Mouse (Mus musculus) lung, postnatal 36 days (tissue): ENCODE measurements around the gene Apip.

Source experiments
- DNase-seq: peaks from one replicate; pipeline ENCODE4 v3.0.0; 2022; ENCODE audit warnings: mixed read lengths

Apip gene

DNA sequence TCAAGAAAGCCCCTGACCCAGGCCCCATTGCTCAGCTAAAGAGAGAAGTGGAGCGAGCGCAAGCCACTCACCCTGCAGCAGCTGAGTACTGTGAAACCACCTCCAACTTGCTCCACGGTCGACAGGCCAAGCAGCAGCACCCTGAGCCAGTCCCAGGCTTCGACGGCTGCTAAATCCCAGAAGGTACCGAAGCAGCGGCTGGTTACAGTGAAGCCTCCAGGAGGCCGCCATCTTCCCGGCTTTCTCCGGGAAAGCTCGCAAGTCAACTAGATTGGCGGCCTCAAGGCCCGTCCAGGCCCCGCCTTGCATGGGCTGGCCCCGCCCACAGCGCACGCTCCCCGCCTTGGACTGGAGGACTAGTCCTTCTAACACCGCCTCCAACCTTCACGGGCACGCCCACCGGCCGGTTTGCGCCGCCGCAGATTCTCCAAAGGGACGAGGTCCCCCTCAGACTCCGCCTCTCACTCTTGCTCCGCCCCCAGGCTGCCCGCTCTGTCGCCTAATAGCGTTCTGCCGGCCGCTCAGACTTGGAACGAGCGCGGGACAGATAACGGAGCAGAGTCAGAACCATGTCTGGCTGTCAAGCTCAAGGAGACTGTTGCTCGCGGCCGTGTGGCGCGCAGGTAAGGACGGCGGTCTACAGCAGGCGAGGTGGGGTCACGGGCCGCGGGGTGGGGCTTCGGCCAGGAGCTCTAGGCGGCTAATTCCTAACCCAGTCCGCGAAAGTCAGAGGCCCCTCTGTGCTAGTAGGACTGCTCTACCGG, at the start of gene Apip, which contains the start of gene Pdhx:
TSS of gene Apip (plus strand) at position 457 of the 764 bp plus-strand sequence.
TSS of gene Pdhx (minus strand) at position 295 of the 764 bp plus-strand sequence.
- peak; percentile 100 for DNase-seq

- DNase-seq = peak; percentile 52
Measured at GRCm38 (mm10) chr2:103037831-103038230, 35.6 kb upstream of the Apip start.

DNA sequence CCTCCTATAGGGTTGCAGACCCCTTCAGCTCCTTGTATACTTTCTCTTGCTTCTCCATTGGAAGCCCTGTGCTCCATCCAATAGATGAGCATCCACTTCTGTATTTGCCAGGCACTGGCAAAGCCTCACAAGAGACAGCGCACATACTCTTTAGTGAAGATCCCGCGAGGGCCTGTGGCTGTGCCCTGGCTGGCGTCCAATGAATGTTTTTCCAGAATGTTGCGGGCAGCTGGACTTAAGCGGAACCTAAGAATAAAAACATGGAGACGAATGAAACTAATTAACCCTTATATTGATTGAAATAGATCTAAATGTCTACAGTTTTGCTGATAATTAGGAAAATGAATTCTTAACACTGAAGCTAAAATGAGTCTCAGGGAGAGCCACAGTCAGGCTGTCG, 32.6 kb upstream of the Apip start:
- DNase-seq = no peak

DNA sequence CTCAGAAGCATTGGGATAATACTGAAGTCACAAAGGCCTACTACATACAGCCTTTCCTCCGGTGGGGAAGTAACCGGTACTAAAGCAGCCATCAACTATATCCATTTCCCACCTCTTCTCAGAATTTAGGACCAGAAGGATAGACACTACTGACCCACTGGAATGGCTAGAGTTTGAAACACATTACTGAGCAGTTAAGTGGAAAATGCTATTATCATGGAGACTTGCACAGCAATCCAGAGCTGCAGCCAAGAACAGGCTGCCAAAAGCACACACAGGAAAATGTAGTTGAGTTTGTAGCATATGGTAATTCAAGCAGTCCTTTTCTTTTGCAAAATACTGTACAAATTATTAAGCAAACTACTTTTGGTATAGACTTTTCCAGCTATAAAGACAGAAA, 28.2 kb upstream of the Apip start:
- no peak for DNase-seq

DNA sequence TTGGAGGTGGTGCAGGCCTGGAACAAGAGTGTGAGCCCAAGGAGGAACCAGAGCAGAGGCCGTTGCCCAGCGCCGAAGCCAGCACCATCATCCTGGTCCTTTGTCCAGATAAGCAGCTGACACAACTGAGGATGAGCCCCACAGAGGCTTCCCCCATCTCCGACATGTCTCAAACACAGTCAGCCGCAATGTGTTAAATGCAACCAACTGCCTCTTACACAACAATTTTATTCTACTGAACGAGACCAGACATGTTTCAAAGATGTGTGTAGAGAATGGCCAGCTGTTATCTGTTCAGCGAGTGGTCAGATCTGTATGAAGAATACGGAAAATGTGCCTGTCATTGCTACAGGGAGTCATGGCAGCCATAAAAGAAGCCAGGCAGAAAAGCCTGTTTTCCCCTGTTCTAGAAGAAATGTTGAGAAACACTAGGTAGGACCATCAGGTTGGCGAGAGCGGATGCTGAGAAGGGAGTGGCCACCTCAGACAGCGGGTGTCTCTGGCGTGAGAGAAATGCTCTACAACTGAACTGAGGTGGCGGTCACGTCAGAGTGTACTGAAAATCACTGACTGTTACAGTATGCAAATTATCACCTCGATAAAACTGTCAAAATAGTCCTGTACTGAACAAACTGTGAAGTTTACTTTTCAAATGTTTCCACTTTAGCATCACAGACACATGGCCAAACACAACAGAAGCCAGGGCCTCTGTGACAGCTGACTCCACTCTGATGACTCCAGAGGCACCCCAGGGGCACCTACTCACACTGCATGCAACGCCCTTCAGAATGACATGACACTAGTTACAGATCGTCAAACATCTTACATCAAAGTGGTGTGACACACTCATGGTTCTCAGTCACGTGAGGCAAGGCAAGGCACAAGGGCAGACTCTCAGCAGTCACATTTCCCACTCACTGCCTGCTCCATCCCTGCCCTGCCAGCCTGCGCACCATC, 21.3 kb upstream of the Apip start:
- no peak for DNase-seq

GRCm38 (mm10) chr2:103055820-103056219, 17.7 kb upstream of the Apip start:
- DNase-seq = no peak

DNA sequence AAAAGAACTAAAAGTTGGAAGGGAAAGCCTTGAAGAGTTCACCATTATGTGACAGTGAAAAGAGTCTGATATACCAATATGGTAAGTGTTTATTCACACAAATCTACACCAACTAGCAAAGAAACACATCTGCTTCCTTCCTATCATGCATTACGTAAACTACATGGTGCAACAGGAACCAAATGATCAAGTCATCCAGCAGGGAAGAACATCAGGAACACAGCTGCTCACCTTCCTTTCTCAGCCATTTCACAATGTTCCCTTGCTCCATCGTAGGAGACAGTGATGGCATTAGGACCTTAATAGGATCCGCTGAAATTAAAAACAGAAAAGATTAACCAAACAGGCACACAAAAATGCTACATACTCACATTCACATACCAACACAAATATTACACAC, 15.2 kb upstream of the Apip start:
- peak; percentile 50 for DNase-seq

DNA sequence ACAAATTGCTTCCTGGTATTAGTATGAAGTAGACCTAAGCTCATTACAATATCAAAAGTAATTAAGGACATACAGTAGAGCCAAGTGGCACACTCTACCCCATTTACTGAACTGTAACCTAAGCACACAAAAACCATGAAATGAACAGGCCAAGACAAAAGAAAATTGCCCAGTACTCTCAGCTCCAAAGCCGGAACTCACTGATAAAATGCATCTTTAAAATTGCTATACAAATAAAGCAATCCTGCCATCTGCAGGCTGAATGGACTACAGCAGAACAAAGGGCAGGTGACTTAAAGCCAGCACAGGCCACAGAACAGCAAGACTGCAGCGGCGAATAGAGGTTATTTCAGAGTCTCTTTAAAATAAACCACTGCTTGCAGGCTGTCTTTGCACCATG, 10.6 kb upstream of the Apip start:
- DNase-seq = peak; percentile 81

- no peak for DNase-seq
Measured at GRCm38 (mm10) chr2:103066683-103067551, 6.6 kb upstream of the Apip start.

DNA sequence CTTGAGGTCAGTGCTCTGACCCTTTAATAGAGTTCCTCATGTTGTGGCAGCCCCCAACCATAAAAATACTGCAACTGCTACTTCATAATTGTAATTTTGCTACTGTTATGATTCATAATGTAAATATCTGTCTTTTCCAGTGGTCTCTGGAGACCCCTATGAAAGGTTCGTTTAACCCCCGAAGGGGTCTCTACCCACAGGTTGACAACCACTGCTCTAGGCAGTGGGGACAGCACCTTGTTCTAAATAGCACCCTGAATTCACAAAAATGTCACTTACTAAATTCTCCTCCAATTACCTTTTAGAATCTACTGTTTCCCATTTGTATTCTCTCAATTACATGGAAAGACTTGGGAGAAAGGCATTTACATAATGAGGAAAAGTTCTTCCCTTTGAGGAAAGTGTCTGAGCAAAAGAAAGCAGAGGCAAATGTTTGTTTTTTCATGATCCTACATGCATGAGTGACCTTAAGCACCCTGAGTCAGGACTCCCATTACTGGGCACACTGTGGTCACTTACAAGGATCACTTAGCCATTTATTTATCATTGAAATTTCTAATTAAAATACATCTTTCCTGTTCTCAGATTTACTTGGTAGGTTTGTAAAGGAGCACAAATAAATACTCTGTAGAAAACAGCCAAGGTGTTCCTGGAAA, 5.8 kb upstream of the Apip start:
- no peak for DNase-seq

GRCm38 (mm10) chr2:103068602-103069001, 4.9 kb upstream of the Apip start:
- DNase-seq = no peak

DNA sequence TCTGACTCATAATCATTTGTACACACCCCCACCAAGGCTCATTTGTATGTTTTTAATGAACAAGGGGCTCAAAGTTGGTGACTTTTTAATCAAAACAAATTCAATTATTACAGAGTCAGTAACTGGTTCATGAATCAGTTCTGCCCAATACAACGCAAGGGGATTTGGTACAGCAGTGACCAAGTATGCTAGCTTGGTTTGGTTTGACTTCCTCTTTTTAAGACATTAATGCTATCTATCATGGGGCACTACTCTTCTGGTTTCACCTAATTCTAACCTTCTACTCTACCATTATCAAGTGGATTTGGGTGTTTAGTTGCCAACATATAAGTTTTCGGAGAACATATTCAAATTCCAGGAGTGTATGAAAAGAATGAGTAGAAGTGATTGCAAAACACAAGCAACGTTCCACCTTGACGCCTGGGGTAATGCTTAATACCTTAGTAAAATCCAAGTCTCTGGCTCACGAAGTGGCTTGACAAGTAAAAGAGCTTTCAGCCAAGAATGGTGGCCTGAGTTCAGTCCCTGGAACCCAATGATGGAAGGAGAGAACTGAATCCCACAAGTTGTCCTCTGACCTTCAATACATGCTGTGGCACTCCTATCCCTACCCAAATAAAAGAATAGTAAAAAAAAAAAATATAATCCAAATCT, 3.6 kb upstream of the Apip start:
- DNase-seq = no peak

GRCm38 (mm10) chr2:103070586-103070985, 2.9 kb upstream of the Apip start:
- no peak for DNase-seq

DNA sequence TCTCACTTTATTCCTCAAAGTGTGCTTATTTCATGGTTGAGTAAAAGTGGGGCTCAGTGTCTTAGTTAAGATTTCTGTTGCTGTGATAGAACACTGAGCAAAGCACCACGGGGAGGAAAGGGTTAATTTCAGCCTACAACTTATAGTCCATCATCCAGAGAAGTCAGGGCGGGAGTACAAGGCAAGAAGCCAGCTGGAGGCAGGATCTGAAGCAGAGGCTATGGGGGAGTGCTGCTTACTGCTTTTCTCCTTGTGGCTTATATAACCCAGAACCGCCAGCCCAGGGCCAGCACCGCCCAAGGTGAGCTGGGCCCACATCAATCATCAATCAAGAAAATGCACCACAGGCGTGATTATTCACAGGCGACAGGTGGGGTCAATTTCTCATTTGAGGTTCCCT, 7.6 kb downstream of the Apip start:
- DNase-seq = peak; percentile 25

GRCm38 (mm10) chr2:103081706-103082105, 8.2 kb downstream of the Apip start:
- DNase-seq = no peak

- DNase-seq = no peak
Measured at GRCm38 (mm10) chr2:103082853-103083252, 9.4 kb downstream of the Apip start.

- peak; percentile 44 for DNase-seq
Measured at GRCm38 (mm10) chr2:103084451-103084850, 11.0 kb downstream of the Apip start.

GRCm38 (mm10) chr2:103085633-103086032, 12.2 kb downstream of the Apip start:
- DNase-seq = no peak

- DNase-seq = peak; percentile 77
Measured at GRCm38 (mm10) chr2:103086432-103086831, 13.0 kb downstream of the Apip start.

DNA sequence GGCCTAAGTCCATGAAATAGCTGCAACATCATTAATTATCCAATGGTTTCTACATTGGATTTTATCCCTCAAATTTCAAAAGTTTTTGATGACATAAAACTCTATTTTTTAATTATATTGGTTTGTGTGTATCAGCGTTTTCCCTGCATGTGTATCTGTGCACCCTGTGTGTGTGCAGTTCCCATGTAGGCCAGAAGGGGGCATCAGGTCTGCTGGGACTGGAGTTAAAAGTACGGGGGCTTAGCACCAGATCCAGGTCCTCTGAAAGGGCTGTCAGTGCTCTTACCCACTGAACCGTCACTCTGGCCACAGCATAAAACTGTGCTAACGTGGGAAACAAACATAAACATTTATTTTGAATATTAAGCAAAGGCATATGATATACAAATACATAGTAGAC, 14.6 kb downstream of the Apip start:
- DNase-seq = no peak

DNA sequence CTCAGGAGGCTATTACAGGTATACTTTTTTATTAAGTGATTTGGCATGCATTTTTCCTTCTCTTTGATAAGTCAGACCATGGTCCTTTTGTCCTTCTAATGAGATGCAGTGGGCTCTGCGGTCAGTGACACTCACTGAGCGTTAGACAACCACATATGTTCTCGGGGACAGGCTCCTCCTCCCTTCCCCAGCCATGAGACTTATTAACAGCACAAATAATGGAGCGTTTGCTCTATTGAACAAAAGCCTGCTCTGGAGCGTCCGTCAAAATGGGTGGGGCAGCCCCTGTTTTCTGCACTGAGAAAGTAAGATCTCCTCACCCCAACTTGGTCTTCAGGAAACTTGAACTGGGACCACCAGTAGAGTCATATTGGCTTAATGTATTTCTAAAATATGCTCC, 16.0 kb downstream of the Apip start:
- DNase-seq = no peak

GRCm38 (mm10) chr2:103102595-103102994, 29.1 kb downstream of the Apip start:
- DNase-seq = no peak
